Mouse (Mus musculus) stomach, postnatal 0 days (tissue): ENCODE measurements around the gene Zpbp2. TPM values are rescaled to one million over a fixed set of nuclear protein-coding genes. Genes with fewer than 3 reads are reported as not detected.

Experiments used
- ATAC-seq: fragments of 200-750 bp; cut with Nextera tagmentation; 2 replicates; pipeline ENCODE4 v1.8.0; 2017; ENCODE audit not compliant: low FRiP score, low TSS enrichment
- DNase-seq: peaks from one replicate; pipeline ENCODE4 v3.0.0-alpha.2; 2016; ENCODE audit warnings: low spot score
- H3K27ac ChIP-seq: fragments of 300-500 bp; sonication (generic); replicated peaks from 2 replicates; pipeline ENCODE4 v1.5.1; 2014; ENCODE audit warnings: mild to moderate bottlenecking, control low read depth
- H3K27me3 ChIP-seq: fragments of 300-500 bp; sonication (generic); 2 replicates; pipeline ENCODE4 v1.6.1; 2014; ENCODE audit warnings: low read length; ENCODE audit not compliant: control insufficient read depth, insufficient read depth
- H3K36me3 ChIP-seq: fragments of 300-500 bp; sonication (generic); 2 replicates; pipeline ENCODE4 v1.6.1; 2014; ENCODE audit warnings: low read length, mixed read lengths; ENCODE audit not compliant: control insufficient read depth, insufficient read depth
- H3K4me1 ChIP-seq: fragments of 300-500 bp; sonication (generic); replicated peaks from 2 replicates; pipeline ENCODE4 v1.6.1; 2014; ENCODE audit warnings: antibody characterized with exemption; ENCODE audit not compliant: control insufficient read depth, insufficient read depth
- H3K4me2 ChIP-seq: fragments of 300-500 bp; sonication (generic); replicated peaks from 2 replicates; pipeline ENCODE4 v1.6.1; 2014; ENCODE audit warnings: low read depth, mild to moderate bottlenecking, control low read depth, moderate library complexity
- H3K4me3 ChIP-seq: fragments of 300-500 bp; sonication (generic); 2 replicates; pipeline ENCODE4 v1.5.1; 2014; ENCODE audit warnings: low read depth, low read length, control low read depth
- H3K9ac ChIP-seq: fragments of 300-500 bp; sonication (generic); 2 replicates; pipeline ENCODE4 v1.6.1; 2014; ENCODE audit warnings: mild to moderate bottlenecking, low read length, control low read depth, mixed read lengths
- H3K9me3 ChIP-seq: fragments of 300-500 bp; sonication (generic); 2 replicates; pipeline ENCODE4 v1.6.1; 2016; ENCODE audit warnings: low read length; ENCODE audit not compliant: control insufficient read depth
- CTCF ChIP-seq: IDR thresholded peaks from 2 replicates; pipeline ENCODE4 v1.5.1; 2016; ENCODE audit warnings: antibody characterized with exemption, low read depth, mild to moderate bottlenecking, moderate library complexity
- EP300 ChIP-seq: optimal IDR thresholded peaks from 2 replicates; pipeline ENCODE3; 2016; ENCODE audit warnings: antibody characterized with exemption
- WGBS: fragments of 180-500 bp; shearing (Covaris S2); extraction: QIAGEN DNeasy Blood & Tissue Kit; methylation state at CpG from one replicate; pipeline ENCODE4 v1.1.7; 2014; 5-methylcytosine and 5-hydroxymethylcytosine counted together
- polyA plus RNA-seq: library from polyadenylated mRNA; unstranded; fragments of >200 nt; fragmentation: Nextera tagmentation; extraction: Ambion mirVana; gene quantifications from 2 replicates; pipeline ENCODE4 v1.2.1, GENCODE M21; 2015

Gene Zpbp2
- polyA plus RNA-seq = 0.10 and 0.16 TPM in 2 replicates

DNA sequence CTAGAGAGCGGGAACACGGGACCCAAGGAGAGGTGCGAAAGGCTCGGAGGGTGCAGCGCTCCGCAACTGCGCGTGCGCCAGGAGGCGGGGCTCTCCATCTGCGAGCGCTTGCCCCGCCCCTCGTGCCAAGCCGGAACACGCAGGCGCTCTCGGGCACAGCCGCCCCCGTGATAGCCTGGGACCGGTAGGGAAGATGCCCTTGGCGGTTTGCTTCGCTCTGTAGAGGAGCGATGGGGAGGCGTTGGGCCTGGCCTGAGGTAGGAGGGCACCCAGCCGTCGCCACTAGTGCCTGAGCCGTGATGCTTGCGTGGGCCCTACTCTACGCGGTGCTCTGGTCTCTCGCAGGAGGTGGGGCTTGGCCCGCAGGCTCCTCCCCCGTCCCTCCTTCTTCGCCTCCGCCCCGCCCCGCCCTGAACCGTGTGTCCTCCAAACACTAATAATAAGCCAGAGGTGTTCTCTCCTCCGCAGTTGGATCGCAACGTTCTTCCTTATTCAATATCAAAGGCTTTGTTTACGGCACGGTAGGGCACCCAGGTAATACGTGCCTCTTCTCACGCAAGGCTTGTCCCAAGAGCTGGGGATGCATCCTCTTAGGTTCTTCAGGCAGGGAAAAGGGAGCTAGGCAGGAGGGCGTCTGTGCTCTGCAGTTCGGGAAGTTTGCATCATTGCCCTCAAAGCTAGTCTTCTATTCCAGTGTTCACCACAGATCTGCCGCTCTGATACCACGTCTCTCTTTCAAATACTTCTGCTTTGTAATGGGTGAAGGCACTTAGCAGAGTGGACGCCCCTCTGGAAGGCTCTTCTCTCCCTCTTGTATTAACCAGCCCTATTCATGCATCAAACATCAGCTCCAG is at the start of gene Zpbp2:
Gene Zpbp2 (plus strand): TSS at position 123 of the 854 bp plus-strand sequence.
- Histone ChIP-seq H3K27ac (peak within 1 kb of the TSS; percentile 49; the same call in 1 of the 2 replicates), H3K4me2 (peak within 1 kb of the TSS; percentile 74), H3K9me3 (no peaks in the 10 kb centered on the region), H3K4me1 (no peaks in the 10 kb centered on the region), H3K9ac (peak within 1 kb of the TSS; percentile 64), H3K27me3 (peaks cover 8% of the 10 kb centered on the region; the same call in 1 of the 2 replicates), H3K36me3 (no peaks in the 10 kb centered on the region), H3K4me3 (peak within 1 kb of the TSS; percentile 73)
- DNase-seq (peak; percentile 94), ATAC-seq (peak; percentile 96)
- no peak for TF ChIP-seq EP300
- TF ChIP-seq CTCF = peak; percentile 18; the same call in 1 of the 2 replicates
- under 1% methylated on average over 51 of the region's 51 CpGs for WGBS

DNA sequence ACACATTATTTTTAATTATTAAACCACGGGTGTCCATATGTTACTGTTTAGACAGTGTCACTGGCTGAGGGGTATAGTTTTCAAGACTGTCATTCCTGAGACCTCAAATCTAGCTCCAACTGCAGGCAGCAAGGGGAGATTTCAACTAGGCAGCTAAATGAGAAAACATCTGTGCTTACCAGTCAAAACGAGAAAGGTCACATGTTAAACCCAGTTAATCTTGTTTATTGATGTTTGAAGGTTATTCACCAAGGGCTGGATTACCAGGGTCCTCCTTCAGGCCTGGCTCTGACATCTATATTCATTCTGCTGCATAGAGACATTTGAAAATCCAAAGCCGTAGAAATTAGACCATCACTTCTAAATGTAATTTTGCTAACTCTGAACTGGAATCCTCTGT is 46.0 kb upstream of the Zpbp2 start:
- no peaks in the 10 kb centered on the region for H3K9me3 ChIP-seq
- H3K27me3 ChIP-seq = no peaks in the 10 kb centered on the region
- no peak overlapping the region for H3K4me2 ChIP-seq
- H3K9ac ChIP-seq = no peak overlapping the region
- 45% methylated on average over 3 of the region's 3 CpGs for WGBS
- no peaks in the 10 kb centered on the region for H3K36me3 ChIP-seq
- DNase-seq = no peak
- no peak overlapping the region for H3K4me3 ChIP-seq
- no peak for ATAC-seq
- H3K4me1 ChIP-seq = no peaks in the 10 kb centered on the region
- TF ChIP-seq CTCF = no peak
- no peak for TF ChIP-seq EP300
- no peak overlapping the region for H3K27ac ChIP-seq

DNA sequence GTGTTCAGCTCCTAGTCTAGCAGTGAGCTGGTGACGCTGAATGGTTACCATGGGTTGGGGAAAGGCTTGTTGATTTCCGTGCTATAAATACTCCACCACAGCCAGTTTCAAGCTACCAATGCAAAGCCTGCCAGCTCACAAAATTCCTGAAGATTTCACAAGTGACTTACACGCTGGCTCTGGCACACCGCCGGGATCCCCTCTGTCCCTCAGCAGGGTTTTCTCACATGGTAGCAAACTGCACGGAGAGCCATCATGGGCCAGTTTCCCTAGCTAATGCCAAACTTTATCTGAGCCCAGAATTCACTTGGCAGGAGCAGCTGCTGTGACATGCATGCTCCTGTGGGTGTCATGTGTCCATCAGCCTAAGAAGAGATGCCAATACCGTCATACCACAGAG is 41.5 kb upstream of the Zpbp2 start:
- 63% methylated on average over 7 of the region's 7 CpGs for WGBS
- Histone ChIP-seq H3K4me1 (no peaks in the 10 kb centered on the region), H3K27ac (no peak overlapping the region), H3K4me3 (no peak overlapping the region), H3K9ac (no peak overlapping the region), H3K27me3 (no peaks in the 10 kb centered on the region), H3K36me3 (no peaks in the 10 kb centered on the region), H3K4me2 (no peak overlapping the region), H3K9me3 (no peaks in the 10 kb centered on the region)
- TF ChIP-seq CTCF = no peak
- TF ChIP-seq EP300 = no peak
- DNase-seq (no peak), ATAC-seq (no peak)

DNA sequence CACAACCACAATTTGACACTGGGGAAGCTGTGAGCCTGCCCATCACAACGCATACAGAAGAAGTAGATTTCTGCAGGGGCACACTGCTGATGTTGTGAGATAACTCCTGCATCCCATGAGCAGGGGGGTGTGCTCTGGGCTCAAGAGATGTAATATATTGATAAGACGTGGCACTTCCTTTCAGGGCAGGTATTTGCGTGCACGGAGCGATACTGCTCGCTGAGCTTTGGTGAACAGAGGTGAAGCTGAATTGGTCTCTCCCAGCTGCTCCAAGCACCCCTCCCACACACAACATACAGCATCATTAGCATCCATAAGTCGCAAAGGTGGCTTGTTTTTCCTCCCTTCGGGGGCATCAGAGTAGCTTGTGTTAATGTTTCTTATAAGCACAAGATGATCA is 40.8 kb upstream of the Zpbp2 start:
- 70% methylated on average over 8 of the region's 8 CpGs for WGBS
- H3K4me2 ChIP-seq = no peak overlapping the region

DNA sequence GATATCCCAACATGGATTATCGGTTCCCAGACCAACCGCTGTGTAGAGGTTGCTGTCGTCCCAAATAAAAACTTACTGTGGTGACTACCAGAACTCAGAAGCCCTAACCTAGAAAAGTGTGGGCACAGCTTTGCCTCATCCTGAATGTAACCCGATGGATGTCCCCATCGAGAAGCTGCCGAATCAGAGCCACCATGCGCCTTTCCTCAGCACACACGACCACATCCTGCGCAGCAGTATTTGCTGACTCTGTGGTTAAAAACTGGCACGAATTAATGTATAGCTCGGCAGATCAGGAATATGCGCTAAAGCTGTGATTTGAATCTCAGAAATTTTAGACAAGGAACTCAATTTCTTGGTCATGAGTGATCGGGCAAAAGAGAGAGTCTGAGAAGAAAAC is 38.0 kb upstream of the Zpbp2 start:
- ATAC-seq (no peak), DNase-seq (no peak)
- Histone ChIP-seq H3K4me2 (no peak overlapping the region), H3K4me3 (no peak overlapping the region), H3K36me3 (no peaks in the 10 kb centered on the region), H3K9ac (no peak overlapping the region), H3K9me3 (no peaks in the 10 kb centered on the region), H3K4me1 (no peaks in the 10 kb centered on the region), H3K27ac (no peak overlapping the region), H3K27me3 (no peaks in the 10 kb centered on the region)
- TF ChIP-seq CTCF (no peak), EP300 (no peak)
- 88% methylated on average over 13 of the region's 13 CpGs for WGBS

More for the DNA sequence above, 40.8 kb upstream of the Zpbp2 start:
- no peak overlapping the region for H3K9ac ChIP-seq
- H3K4me1 ChIP-seq = no peaks in the 10 kb centered on the region
- no peaks in the 10 kb centered on the region for H3K36me3 ChIP-seq
- no peaks in the 10 kb centered on the region for H3K27me3 ChIP-seq
- TF ChIP-seq CTCF = no peak
- no peak for TF ChIP-seq EP300
- no peaks in the 10 kb centered on the region for H3K9me3 ChIP-seq
- no peak for ATAC-seq
- no peak overlapping the region for H3K27ac ChIP-seq
- no peak overlapping the region for H3K4me3 ChIP-seq
- no peak for DNase-seq

DNA sequence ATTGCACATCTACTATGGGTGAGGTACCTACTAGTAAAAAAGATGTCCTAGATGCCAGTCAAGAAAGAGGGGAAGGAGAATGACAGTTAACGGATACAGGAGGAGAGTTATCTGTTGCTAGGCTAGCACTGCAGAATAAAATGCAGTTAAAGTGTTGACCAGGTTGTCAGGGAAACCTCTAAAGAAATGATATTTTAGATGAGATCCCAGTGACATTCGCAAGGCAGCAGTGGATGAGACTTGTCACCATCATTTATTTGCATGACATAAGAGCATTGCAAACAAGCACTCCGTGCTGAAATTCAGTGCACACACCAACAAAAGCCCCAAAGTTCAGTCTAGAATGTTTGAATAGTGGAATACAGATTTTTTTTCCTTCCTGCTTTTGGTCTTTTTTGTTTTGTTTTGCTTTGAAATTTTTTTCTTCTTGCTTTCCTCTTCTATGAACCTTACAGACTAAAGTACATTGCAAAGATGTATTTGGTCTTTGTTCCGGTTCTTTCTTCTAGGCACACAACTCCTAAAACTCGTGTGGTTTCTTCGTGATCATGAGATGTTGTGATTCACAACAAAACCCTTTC is 37.5 kb upstream of the Zpbp2 start:
- Histone ChIP-seq H3K4me2 (no peak overlapping the region), H3K9me3 (no peaks in the 10 kb centered on the region), H3K9ac (no peak overlapping the region), H3K27ac (no peak overlapping the region), H3K4me3 (no peak overlapping the region), H3K27me3 (no peaks in the 10 kb centered on the region), H3K36me3 (no peaks in the 10 kb centered on the region), H3K4me1 (no peaks in the 10 kb centered on the region)
- TF ChIP-seq CTCF (no peak), EP300 (no peak)
- 68% methylated on average over 6 of the region's 6 CpGs for WGBS
- ATAC-seq (no peak), DNase-seq (no peak)
